Mouse (Mus musculus) ovary, postnatal 36 days (tissue): ENCODE measurements at regions not wholly inside any gene's neighbourhood (a gene's known extent, or its start where the extent isn't known, plus 50 kb on each side); places are given as distances from the start of the nearest gene placed in this dataset.

Experiments used
- DNase-seq: peaks from one replicate; pipeline ENCODE4 v3.0.0; 2022; ENCODE audit warnings: low spot score, mixed read lengths

DNA sequence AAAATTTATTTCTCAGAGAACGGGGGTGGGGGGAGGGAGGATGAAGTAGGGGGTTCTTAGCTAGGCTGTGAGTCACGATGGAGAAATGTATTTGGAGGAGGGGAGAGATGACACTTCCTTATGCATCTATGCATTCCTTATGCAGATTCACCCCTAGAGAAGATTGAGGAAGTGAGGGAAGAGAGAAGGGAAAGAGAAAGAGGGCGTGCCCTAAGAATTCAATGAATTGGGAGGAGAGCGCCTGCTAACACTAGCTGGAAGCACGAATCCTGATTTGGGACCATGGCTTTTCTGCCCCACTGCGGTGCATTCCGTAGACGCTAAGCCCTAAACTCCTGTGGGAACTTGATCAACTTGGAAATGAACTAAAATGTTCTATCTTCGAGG is 56.1 kb downstream of the Foxi3 start:
- no peak for DNase-seq

DNA sequence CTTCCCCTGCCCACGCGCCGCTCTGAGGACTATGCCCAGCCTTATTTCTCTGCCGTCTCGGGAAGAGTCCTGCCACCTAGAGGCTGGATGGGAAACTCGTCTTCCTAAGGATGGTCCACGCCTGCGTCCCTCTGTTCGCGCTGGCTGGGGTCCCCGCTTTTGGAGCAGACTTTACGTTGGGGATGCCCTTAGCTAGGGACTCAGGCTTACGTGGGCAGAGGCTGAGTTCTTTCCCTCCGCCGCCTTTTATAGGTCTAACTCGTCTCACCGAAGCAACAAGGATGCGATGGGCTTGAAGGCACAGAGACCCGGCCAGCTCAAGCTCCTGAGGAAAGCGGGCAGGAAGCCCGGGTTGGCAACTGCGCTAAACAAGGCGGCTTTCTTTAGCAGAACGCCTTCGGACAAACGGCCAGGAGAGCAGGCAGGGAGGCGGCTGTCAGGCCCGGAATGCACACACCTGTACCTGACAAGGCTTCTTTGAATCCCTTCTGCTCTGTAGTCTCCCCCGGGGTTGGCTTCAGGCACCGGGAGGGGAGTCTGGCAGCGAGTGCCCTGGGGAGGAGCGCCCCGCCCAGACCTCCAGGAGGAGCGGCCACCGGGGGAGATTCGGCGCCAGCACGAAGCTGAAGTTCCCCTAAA is 56.6 kb downstream of the Foxi3 start:
- DNase-seq: peak; percentile 40

DNA sequence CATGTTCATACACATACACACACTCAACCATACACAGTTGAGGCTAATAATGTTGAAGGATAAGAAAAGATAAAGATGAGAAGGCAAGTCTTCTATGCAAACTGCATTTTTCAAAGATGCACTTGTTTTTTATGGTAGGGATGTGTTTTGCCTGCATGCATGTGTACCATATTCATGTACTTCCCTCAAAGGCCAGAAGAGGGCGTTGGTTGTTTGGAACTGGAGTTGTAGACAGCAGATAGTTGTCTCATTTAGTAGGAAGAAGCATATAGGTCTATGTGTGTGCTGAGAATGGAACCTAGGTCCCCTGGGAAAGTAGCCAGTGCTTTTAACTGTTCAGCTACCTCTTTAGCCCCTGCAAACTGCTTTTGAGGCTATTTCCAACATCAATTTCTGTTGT is 60.1 kb downstream of the Foxi3 start:
- no peak for DNase-seq

DNA sequence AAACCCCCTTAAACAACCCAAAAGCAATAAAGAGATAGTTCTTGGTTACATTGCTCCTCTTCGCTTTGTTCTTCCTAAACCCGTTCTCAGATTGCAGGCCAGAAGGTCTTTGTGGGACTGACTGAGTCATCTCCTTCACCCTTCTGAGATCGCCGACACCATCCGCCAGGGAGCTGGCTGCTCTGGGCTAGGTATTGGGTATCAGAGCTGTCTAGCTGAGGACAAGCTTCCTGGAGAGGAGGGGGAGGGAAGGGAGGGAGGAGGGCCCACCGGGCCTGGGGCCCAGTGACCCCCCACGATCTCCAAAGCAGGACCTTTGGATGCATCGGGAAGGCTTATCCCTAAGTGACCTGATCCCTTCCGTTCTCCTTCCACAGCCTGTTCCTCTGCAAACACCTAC is 65.0 kb downstream of the Foxi3 start:
- DNase-seq: no peak

DNA sequence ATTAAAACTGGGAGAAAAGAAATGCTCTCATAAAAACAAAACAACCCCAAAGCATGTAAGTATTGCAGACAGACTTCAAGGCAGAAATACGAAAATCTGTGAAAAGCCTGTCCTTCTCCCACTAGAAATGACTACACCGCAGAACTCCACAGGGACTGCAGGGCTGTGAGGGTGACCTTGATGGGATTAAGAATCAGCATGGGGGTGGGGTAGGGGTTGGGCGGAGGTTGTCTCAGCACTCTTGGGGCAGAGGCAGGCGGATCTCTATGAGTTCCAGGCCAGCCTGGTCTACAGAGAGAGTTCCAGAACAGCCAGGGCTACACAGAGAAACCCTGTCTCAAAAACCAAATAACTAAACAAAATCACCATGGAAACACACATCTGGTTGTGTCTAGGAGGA is 69.1 kb downstream of the Foxi3 start:
- DNase-seq: no peak

DNA sequence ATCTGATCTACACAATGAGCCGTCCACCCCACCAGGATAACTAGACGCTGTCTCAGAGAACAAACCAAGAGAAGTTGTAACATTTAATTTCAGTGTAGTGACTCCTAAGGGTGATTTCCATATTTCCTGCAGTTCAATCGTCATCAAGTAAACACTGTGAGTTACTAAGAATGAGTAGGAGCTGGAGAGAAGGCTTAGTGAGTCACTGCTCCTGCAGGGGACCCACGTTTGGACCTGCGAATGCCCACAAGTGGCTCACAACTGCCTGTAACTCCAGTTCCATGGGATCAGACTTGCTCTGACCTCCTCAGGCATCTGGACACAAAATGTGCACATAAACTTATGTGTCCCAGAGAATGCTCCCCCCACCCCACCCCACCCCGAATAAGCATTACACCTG is 73.3 kb downstream of the Foxi3 start:
- DNase-seq: no peak

DNA sequence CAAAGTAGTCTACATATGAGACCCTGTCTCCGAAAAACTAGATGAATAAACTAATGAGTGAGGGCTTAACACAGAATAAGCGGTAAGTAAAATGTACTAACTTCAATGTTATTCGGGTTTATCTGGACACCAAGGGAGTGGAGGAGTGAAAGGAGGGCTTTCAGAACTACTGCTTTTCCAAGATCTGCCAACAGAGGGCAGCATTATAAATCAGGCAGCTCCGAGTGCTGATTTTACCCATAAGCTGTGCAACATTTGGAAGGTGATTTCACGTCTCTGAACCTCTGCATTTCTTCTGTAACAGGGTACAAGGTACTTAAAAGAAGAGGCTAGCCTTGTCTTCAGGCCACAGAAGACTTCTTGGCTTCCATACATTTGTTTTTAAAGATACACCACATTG is 74.2 kb downstream of the Foxi3 start:
- DNase-seq: no peak

DNA sequence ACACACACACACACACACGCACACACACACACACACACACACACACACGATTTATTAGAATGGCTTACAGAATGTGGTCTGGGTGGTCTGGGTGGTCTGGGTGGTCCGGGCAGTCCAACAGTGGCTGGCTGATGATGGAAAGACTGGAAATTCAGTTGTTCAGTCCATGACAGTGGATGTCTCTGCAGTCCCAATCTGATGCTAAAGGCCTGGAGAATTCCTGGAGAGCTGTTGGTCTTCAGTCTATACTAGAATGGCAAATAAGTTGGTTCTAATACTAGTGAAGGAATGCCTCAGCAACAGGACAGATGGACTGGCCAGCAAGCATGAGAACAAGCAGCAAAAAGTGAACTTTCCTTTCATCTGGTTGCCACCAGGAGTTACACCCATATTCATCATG is 87.9 kb downstream of the Foxi3 start:
- no peak for DNase-seq

DNA sequence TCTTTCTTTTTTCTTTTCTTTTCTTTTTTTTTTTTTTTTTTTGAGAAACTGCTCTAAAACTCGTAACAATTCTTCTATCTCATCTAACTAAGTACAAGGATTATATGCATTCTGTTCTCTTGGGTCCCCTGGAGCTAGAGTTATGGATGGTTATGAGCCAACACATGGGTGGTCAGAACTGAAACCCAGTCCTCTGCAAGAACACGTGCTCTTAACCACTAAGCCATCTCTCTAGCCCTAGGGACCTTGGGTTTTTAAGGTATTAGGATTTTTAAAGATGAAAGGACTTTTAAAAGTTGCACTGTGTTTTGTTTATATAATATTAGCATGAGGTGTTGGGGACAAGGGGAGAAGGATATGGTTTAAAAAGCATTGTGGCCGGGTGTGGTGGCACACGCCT is 88.9 kb downstream of the Foxi3 start:
- DNase-seq: no peak

DNA sequence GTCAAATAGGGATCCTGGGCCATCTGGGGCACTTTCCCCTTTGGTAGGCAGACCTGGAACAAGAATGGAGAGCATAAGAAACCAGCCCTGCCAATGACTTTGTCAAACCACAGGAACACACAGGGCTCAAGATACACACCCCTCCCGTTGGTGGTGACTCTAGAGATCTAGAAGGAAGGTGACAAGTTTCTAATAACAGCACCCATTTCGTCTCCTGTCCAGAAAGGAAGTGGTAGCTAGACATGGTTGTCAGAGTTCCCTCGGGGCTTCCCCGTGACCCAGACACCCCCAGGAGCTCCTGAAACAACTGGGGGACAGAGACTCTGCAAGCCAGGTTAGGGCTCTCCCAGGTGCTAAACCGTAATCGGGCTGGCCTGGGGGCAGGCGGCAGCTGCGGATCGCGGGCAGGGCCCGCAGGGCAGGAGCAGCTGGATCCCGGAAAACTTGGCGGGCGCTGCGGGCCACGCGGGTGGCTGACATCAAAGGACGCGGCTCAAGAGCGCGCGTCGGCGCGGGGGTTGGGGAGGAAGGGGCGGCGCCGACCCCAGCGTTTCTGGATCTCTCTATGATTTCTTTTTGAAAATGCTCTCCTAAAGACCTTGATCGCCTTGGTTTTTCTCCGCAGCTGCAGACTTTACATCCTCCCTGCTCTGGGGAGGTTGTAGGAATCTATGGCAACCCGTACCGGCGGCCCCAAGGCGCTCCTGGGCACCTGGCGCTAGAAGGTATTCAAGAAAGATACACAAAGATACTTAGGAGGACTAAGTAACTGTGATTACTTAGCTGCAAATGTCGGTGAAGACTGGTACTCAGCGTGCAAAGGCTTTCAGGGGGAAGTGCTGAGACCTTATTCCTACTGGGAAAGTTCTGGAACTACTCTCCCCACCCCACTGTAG is 92.1 kb downstream of the Foxi3 start:
- peak; percentile 25 for DNase-seq

DNA sequence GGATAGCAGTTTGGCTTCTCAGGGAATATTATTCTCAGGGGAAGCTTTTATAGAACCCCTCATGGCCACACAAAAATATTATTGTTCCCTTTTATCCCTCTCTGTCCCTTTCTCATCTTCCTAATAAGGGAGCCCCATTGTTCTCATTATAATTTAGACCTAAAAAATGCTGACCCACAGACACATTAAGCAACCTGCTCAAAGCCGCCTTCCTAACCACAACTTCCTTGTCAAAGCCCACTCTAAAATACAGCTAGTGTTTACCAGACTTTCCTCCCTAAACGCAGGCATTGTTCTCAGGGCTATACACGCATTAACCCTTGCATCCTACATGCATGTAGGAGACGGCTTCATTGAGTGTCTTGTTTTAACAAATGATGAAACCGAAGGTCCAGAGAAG is 93.9 kb downstream of the Foxi3 start:
- no peak for DNase-seq

DNA sequence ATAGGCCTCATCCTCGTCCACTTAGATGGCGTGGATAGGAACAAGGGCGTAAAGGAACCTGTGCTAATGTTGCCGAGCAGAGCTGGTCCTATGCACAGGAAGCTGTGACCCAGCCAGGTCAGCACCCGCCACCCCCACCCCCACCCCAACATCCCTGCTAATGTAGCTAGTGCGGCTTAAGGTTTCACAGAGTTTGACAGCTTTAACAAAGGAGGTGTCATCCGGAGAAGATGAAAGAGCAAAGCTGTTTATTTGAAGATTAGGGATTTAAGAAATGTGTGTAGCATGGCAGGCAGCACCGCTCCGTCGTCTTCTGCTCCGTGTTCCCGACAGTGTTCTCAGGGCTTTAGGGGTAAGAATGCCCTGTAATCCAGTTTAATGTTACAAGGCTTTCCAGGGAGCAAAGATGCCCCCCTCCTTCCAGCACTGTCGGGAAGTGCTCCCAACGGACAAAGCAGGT is 93.5 kb downstream of the Thnsl2 start:
- DNase-seq: no peak

DNA sequence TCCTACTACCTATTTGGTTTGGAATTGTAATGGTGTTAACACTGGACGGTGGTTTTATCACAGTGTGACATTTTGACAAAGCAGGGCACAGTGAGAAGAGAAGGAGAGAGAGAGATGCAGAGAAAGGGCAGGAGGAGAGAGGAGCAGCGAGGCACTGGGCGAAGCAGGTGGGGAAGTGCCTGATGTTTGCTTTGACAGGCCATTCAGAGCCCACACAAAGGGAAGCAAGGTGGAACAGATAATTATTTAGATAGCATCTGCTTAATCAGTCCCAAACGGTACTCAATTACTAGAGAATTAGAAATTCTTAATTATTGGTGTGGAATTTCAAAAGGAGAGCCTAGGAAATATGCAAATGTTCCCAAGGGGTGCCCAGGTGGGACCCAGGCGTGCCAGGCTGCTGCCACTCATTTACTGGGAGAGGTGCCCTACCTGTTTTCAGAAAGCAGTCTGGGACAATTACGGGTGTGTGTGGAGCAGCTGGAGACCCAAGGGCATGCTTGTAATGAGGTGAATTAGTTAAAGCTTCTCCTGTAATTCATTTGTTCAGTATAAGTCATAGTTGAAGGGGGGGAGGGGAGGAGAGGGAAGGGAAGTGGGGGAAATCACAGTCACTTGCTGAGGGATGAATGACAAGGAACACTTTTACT is 86.9 kb downstream of the Thnsl2 start:
- no peak for DNase-seq

DNA sequence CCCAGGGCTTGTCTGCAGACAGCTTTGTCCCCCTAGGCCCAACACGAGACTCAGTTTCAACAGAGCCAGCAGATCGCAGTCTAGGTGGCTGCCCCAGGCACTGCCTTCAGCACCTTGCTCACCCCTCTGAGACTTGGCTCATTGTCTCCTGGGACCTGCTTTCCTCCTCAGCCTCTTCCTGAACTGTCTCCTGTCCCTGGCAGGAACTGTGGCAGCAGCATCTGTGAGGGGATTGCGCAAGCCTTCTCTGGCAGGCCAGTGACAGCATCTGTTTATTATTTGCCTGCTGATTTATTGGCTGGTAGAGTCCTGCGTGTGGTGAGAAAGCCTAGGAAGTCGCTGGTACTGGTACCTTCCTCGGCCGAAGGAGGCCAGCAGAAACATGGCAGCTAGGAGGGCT is 84.1 kb downstream of the Thnsl2 start:
- no peak for DNase-seq

DNA sequence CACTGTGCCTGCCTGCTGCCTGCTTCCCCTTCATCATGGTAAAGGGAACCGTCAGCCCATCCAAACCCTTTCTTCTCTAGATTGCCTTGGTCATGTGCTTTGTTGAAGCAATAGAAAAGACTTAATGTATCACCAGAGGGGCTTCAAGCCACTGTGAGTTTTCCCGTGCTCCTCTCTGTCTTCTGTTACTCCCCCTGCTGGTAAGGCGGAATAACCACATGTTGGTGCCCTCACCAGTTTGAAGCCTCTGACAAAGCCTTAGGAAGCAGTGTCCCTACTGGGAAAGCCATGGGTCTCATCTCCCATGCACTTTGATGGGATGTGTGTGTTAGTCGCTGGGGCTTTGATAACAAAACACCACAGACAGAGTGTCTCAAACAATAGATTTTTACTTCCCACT is 81.3 kb downstream of the Thnsl2 start:
- no peak for DNase-seq

DNA sequence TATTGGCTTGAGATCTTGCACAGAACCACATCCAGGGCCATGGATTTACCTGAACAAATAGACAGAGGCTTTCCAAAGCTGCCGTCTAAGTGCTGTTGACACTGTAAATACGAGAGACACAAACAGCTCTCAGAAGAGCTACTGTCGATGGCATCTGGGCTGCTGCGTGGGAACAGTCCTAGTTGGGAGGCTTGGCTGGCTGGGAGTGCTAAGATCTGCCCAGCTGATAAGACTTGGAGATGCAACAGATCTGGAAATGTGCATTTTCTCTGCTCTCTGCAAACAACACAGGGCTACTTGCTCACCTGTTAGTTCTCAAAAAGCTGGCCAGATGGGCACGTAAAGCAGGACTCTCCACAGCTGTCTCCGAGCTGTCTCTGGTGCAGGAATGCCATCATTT is 78.8 kb downstream of the Thnsl2 start:
- DNase-seq: no peak

DNA sequence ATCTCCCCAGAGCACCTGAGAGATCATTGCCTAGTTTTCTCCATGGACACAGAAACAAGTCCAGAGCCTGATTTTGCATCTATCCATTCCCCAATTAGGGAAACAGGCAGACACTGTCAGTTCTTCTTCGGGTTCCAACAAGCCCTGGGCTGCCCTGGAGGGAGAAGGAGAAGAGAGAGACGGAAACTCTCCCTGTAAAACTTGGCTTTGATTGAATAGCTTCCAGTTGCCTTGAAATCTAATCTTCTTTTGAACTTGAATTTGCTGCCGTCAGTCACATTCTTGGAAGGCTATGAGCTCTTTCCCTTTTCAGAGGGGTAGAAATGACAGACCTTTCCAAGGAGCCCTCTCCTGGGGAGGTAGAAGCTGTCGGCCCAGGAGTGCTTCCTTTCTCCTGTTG is 75.0 kb downstream of the Thnsl2 start:
- no peak for DNase-seq

DNA sequence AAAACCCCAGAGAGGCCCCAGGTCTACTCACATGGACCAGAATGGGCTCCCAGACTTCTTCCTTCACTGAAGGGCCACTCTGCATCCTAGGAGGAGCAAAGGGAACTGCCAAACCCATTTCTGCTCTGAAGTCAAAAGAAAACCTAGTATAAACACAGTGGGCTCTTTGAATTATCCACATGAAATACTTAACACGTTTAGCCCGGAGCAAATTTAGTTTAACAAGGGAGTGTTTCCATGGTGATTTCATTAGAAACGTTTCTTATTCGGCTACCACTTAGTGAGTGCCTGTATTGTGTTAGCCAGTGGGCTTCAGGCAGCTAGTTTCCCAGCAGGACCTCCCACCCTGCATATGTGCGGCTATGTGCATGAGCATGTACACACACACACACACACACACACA is 69.4 kb downstream of the Thnsl2 start:
- no peak for DNase-seq
